Mouse (Mus musculus): ENCODE measurements around the gene Tcf7l1. TPM values are rescaled to one million over a fixed set of nuclear protein-coding genes. Genes with fewer than 3 reads are reported as not detected.

Tcf7l1 gene
- total and polyA plus RNA-seq, 2 experiments from 2014 or later: 3.1 to 5.8 TPM

DNA sequence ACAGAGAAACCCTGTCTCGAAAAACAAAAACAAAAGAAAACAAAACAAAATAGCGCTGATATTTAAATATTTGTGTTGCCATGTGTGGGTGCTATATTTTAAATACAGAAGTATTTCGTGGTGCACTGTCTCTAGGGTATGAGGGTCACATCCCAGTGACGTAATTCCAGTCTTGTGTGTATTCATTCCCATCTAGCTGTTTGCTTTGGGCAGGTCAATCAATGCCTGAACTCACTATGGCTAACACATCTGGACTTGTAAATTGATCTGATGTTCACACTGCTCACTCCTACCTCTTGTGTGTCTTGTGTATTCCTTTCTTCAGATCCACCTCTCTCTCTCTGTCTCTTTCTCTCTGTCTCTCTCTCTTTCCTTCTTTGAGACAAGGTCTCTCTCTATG, 11.8 kb downstream of the Tcf7l1 start:
- no peak overlapping the region for H3K27ac ChIP-seq (ENCODE audit: low read depth, low read length)
- no peaks in the 10 kb centered on the region for H3K4me1 ChIP-seq (ENCODE audit: insufficient read depth, low read length)
- no peak for ATAC-seq (ENCODE audit: low FRiP score)
- H3K9me3 ChIP-seq (ENCODE audit: low read length): no peaks in the 10 kb centered on the region
- H3K36me3 ChIP-seq (ENCODE audit: insufficient read depth, low read length): no peaks in the 10 kb centered on the region
- H3K4me2 ChIP-seq (ENCODE audit: low read depth, low read length, poor library complexity, severe bottlenecking): no peak overlapping the region
- no peak overlapping the region for H3K4me3 ChIP-seq (ENCODE audit: low read depth, low read length)
- no peak for DNase-seq (ENCODE audit: low spot score)
- 96% methylated on average over 4 of the region's 4 CpGs for WGBS
- H3K27me3 ChIP-seq (ENCODE audit: insufficient read depth, low read length): no peaks in the 10 kb centered on the region
- H3K9ac ChIP-seq (replicated peaks; ENCODE audit: low read length, poor library complexity, severe bottlenecking): no peak overlapping the region
- no peak for TF ChIP-seq CTCF (IDR thresholded peaks at IDR 0.05)

GRCm38 (mm10) chr6:72774275-72774674, 14.8 kb downstream of the Tcf7l1 start:
- no peaks in the 10 kb centered on the region for H3K4me1 ChIP-seq (ENCODE audit: insufficient read depth, low read length)
- no peaks in the 10 kb centered on the region for H3K27me3 ChIP-seq (ENCODE audit: insufficient read depth, low read length)
- H3K4me3 ChIP-seq (ENCODE audit: low read depth, low read length): no peak overlapping the region
- no peaks in the 10 kb centered on the region for H3K36me3 ChIP-seq (ENCODE audit: insufficient read depth, low read length)
- no peak for ATAC-seq (ENCODE audit: low FRiP score)
- no peak overlapping the region for H3K4me2 ChIP-seq (ENCODE audit: low read depth, low read length, poor library complexity, severe bottlenecking)
- H3K9ac ChIP-seq (replicated peaks; ENCODE audit: low read length, poor library complexity, severe bottlenecking): no peak overlapping the region
- no peak for DNase-seq (ENCODE audit: low spot score)
- H3K9me3 ChIP-seq (ENCODE audit: low read length): no peaks in the 10 kb centered on the region
- WGBS: 51% methylated on average over 3 of the region's 3 CpGs
- TF ChIP-seq CTCF (IDR thresholded peaks at IDR 0.05): no peak
- no peak overlapping the region for H3K27ac ChIP-seq (ENCODE audit: low read depth, low read length)

DNA sequence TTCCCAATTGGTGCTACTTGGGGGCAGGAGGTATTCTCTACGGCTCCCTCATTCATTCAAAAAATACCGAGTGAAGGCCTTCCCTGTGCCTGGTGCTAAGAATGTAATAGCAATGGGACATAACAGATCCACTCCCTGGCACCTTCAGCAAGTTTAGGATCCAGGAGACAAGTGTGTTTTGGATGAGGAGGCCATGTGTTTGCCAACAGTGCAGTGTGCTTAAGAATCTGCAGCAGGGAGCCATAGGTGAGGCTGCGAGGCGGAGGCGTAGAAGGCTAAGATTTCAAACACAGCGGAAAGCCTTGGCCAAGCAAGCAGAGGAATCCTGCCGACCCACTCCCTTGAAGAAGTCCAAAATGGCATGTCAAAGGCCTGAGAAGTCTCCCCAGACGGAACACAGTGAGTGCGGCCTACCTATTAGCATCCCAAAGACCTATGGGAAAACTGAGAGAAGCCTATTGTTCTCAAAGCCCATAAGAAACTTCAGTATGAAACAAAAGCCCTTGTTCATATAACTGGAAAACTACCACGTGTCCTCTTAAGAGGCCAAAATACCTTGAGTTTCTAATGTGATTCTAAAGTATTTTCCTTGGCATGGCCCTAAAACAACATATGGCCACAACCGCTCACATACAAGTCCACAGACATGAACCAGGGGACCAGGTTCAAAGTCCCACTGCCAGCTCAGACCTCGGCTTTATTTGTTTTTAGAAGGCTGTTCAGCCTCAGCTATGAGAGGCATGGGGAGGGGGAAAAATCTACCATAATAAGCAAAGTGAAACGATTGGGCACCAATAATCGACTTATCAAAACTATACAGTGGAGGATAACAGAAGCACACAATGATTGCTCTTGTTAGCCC, 18.9 kb downstream of the Tcf7l1 start:
- H3K4me3 ChIP-seq (ENCODE audit: low read depth, low read length): no peak overlapping the region
- no peaks in the 10 kb centered on the region for H3K36me3 ChIP-seq (ENCODE audit: insufficient read depth, low read length)
- TF ChIP-seq CTCF (IDR thresholded peaks at IDR 0.05): no peak
- H3K4me2 ChIP-seq (ENCODE audit: low read depth, low read length, poor library complexity, severe bottlenecking): no peak overlapping the region
- 73% methylated on average over 14 of the region's 14 CpGs for WGBS
- H3K9ac ChIP-seq (replicated peaks; ENCODE audit: low read length, poor library complexity, severe bottlenecking): no peak overlapping the region
- no peaks in the 10 kb centered on the region for H3K27me3 ChIP-seq (ENCODE audit: insufficient read depth, low read length)
- no peaks in the 10 kb centered on the region for H3K9me3 ChIP-seq (ENCODE audit: low read length)
- H3K4me1 ChIP-seq (ENCODE audit: insufficient read depth, low read length): no peaks in the 10 kb centered on the region
- no peak for DNase-seq (ENCODE audit: low spot score)
- no peak for ATAC-seq (ENCODE audit: low FRiP score)
- H3K27ac ChIP-seq (ENCODE audit: low read depth, low read length): no peak overlapping the region

GRCm38 (mm10) chr6:72769343-72769742, 19.7 kb downstream of the Tcf7l1 start:
- no peak for DNase-seq (ENCODE audit: low spot score)
- no peak overlapping the region for H3K4me3 ChIP-seq (ENCODE audit: low read depth, low read length)
- H3K27me3 ChIP-seq (ENCODE audit: insufficient read depth, low read length): no peaks in the 10 kb centered on the region

GRCm38 (mm10) chr6:72768804-72769203, 20.2 kb downstream of the Tcf7l1 start:
- H3K27me3 ChIP-seq (ENCODE audit: insufficient read depth, low read length): no peaks in the 10 kb centered on the region
- H3K4me3 ChIP-seq (ENCODE audit: low read depth, low read length): no peak overlapping the region
- 70% methylated on average over 9 of the region's 9 CpGs for WGBS
- TF ChIP-seq CTCF (IDR thresholded peaks at IDR 0.05): no peak
- H3K27ac ChIP-seq (ENCODE audit: low read depth, low read length): no peak overlapping the region
- peak; percentile 82 for DNase-seq (ENCODE audit: low spot score)
- no peaks in the 10 kb centered on the region for H3K9me3 ChIP-seq (ENCODE audit: low read length)
- no peak overlapping the region for H3K9ac ChIP-seq (replicated peaks; ENCODE audit: low read length, poor library complexity, severe bottlenecking)
- ATAC-seq (ENCODE audit: low FRiP score): no peak
- no peak overlapping the region for H3K4me2 ChIP-seq (ENCODE audit: low read depth, low read length, poor library complexity, severe bottlenecking)
- H3K4me1 ChIP-seq (ENCODE audit: insufficient read depth, low read length): no peaks in the 10 kb centered on the region
- no peaks in the 10 kb centered on the region for H3K36me3 ChIP-seq (ENCODE audit: insufficient read depth, low read length)

More at GRCm38 (mm10) chr6:72769343-72769742, 19.7 kb downstream of the Tcf7l1 start:
- WGBS: 88% methylated on average over 13 of the region's 13 CpGs
- H3K9me3 ChIP-seq (ENCODE audit: low read length): no peaks in the 10 kb centered on the region
- H3K27ac ChIP-seq (ENCODE audit: low read depth, low read length): no peak overlapping the region
- H3K9ac ChIP-seq (replicated peaks; ENCODE audit: low read length, poor library complexity, severe bottlenecking): no peak overlapping the region
- no peak for TF ChIP-seq CTCF (IDR thresholded peaks at IDR 0.05)
- no peaks in the 10 kb centered on the region for H3K36me3 ChIP-seq (ENCODE audit: insufficient read depth, low read length)
- H3K4me1 ChIP-seq (ENCODE audit: insufficient read depth, low read length): no peaks in the 10 kb centered on the region
- ATAC-seq (ENCODE audit: low FRiP score): no peak
- no peak overlapping the region for H3K4me2 ChIP-seq (ENCODE audit: low read depth, low read length, poor library complexity, severe bottlenecking)

GRCm38 (mm10) chr6:72768097-72768496, 21.0 kb downstream of the Tcf7l1 start:
- H3K4me2 ChIP-seq (ENCODE audit: low read depth, low read length, poor library complexity, severe bottlenecking): no peak overlapping the region
- H3K4me1 ChIP-seq (ENCODE audit: insufficient read depth, low read length): no peaks in the 10 kb centered on the region
- ATAC-seq (ENCODE audit: low FRiP score) (no peak), DNase-seq (ENCODE audit: low spot score) (no peak)
- TF ChIP-seq CTCF (IDR thresholded peaks at IDR 0.05): no peak
- no peak overlapping the region for H3K9ac ChIP-seq (replicated peaks; ENCODE audit: low read length, poor library complexity, severe bottlenecking)
- WGBS: 97% methylated on average over 9 of the region's 9 CpGs
- H3K4me3 ChIP-seq (ENCODE audit: low read depth, low read length): no peak overlapping the region
- no peaks in the 10 kb centered on the region for H3K9me3 ChIP-seq (ENCODE audit: low read length)
- H3K36me3 ChIP-seq (ENCODE audit: insufficient read depth, low read length): no peaks in the 10 kb centered on the region
- H3K27me3 ChIP-seq (ENCODE audit: insufficient read depth, low read length): no peaks in the 10 kb centered on the region
- no peak overlapping the region for H3K27ac ChIP-seq (ENCODE audit: low read depth, low read length)

Data from midbrain, postnatal 0 days (tissue).